In the genomic region with DNA sequence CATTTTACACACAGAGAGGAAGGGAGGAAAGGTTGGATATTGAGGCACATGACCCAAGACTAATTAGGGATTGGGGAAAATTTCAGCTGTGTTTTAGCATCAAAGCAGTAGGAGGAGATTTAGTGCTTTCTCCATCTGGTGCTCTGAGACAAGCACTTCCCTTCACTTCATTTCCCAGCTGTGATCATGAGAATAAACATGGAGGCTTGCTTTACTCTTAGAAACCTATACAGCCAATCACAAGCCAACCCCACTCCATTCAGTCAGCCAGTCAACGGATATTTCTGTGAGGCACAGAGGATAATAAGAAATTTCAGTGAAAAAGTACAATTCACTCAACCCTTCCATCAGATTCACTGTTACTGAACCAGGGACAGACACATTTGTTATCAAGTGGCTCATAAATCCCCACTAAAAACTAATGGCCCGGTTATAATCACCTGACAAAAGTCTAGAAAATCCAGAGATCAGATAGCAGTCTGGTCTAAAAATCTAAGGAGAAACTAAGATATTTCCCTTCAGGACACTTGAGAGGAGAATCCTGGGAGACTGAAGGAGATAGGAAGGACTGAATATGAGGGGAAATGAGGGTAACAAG, we compare ENCODE assay signal across 24 mouse cellular contexts.
DNase-seq lines count a peak whose midpoint lies in the region; ATAC-seq lines count a peak whose summit lies in the region.
"Had no signal": no experiment of that assay in that cellular context is flagged by ENCODE, and none has a peak within 500 bp of the region (broad histone marks: within the 10 kb centered on the region; RNA-seq: fewer than 3 reads in every experiment).

No protein-coding gene starts in this region.

- H3K36me3 ChIP-seq in kidney, embryonic 14.5 days (ENCODE audit: control insufficient read depth, insufficient read depth, low read length) = no peaks in the 10 kb centered on the region
- H3K36me3 ChIP-seq in kidney, embryonic 16.5 days (ENCODE audit: insufficient read depth, low read length) = no peaks in the 10 kb centered on the region
- H3K36me3 ChIP-seq in neural tube, embryonic 14.5 days (ENCODE audit: control insufficient read depth, insufficient read depth, low read length) = no peaks in the 10 kb centered on the region
- H3K36me3 ChIP-seq: embryonic facial prominence, embryonic 10.5 days; embryonic facial prominence, embryonic 12.5 days; forebrain, embryonic 15.5 days; G1E had no signal

- H3K9me3 ChIP-seq in kidney, embryonic 14.5 days (ENCODE audit: control insufficient read depth, low read length) = no peaks in the 10 kb centered on the region
- no peaks in the 10 kb centered on the region for H3K9me3 ChIP-seq in kidney, embryonic 16.5 days (ENCODE audit: low read length)
- no peaks in the 10 kb centered on the region for H3K9me3 ChIP-seq in neural tube, embryonic 14.5 days (ENCODE audit: control insufficient read depth, low read length)
- H3K9me3 ChIP-seq: embryonic facial prominence, embryonic 10.5 days; embryonic facial prominence, embryonic 12.5 days; forebrain, embryonic 13.5 days; forebrain, embryonic 15.5 days had no signal

- no peak overlapping the region; the same call in 1 of the 2 replicates for H3K27ac ChIP-seq in kidney, embryonic 14.5 days (ENCODE audit: low read depth, low read length)
- no peak overlapping the region for H3K27ac ChIP-seq in kidney, embryonic 16.5 days (ENCODE audit: low read length)
- H3K27ac ChIP-seq in neural tube, embryonic 14.5 days (ENCODE audit: low read depth, low read length) = no peak overlapping the region
- H3K27ac ChIP-seq: embryonic facial prominence, embryonic 10.5 days; embryonic facial prominence, embryonic 12.5 days; forebrain, embryonic 13.5 days; forebrain, embryonic 15.5 days had no signal

- no peaks in the 10 kb centered on the region for H3K4me1 ChIP-seq in kidney, embryonic 14.5 days (ENCODE audit: control insufficient read depth, insufficient read depth, low read length)
- no peaks in the 10 kb centered on the region for H3K4me1 ChIP-seq in kidney, embryonic 16.5 days (ENCODE audit: insufficient read depth, low read length)
- H3K4me1 ChIP-seq in neural tube, embryonic 14.5 days (ENCODE audit: control insufficient read depth, insufficient read depth, low read length) = no peaks in the 10 kb centered on the region
- H3K4me1 ChIP-seq: embryonic facial prominence, embryonic 10.5 days; embryonic facial prominence, embryonic 12.5 days; forebrain, embryonic 13.5 days; forebrain, embryonic 15.5 days had no signal

- DNase-seq in kidney, postnatal 10 days = no peak
- no peak for DNase-seq in kidney, postnatal 14 days
- no peak for DNase-seq in neural tube, embryonic 10.5 days (ENCODE audit: extremely low spot score, low spot score)
- DNase-seq: adrenal gland, adult 8-10 months; adrenal gland, postnatal 14 days; adrenal gland, postnatal 36 days; B cell, adult 2 months; cerebellum, adult 11-12 months; cerebellum, adult 2 months; cerebellum, adult 9-10 months; cerebellum, postnatal 10 days; cerebellum, postnatal 25 days had no signal

- ATAC-seq in kidney, embryonic 14.5 days (ENCODE audit: low FRiP score, low TSS enrichment) = peak; percentile 81
- peak; percentile 77 for ATAC-seq in kidney, embryonic 16.5 days (ENCODE audit: low FRiP score, low TSS enrichment)
- ATAC-seq in neural tube, embryonic 14.5 days (ENCODE audit: low read depth) = peak; percentile 68; the same call in 1 of the 2 replicates
- ATAC-seq: activated CD4-positive, CD25-positive, alpha-beta regulatory T cell, adult 4 months; CD4-positive, CD25-positive, alpha-beta regulatory T cell, adult 4 months; forebrain, embryonic 13.5 days; forebrain, embryonic 15.5 days; Patski had no signal

- H3K9ac ChIP-seq in kidney, embryonic 14.5 days (ENCODE audit: low read depth, low read length) = no peak overlapping the region
- H3K9ac ChIP-seq in kidney, embryonic 16.5 days (replicated peaks; ENCODE audit: low read length) = no peak overlapping the region
- H3K9ac ChIP-seq in neural tube, embryonic 14.5 days (replicated peaks; ENCODE audit: low read depth, low read length) = no peak overlapping the region
- H3K9ac ChIP-seq: embryonic facial prominence, embryonic 12.5 days; forebrain, embryonic 13.5 days; forebrain, embryonic 15.5 days had no signal

- no peak overlapping the region for H3K4me2 ChIP-seq in kidney, embryonic 14.5 days (replicated peaks; ENCODE audit: low read depth, low read length)
- no peak overlapping the region for H3K4me2 ChIP-seq in kidney, embryonic 16.5 days (replicated peaks; ENCODE audit: low read depth, low read length)
- no peak overlapping the region for H3K4me2 ChIP-seq in neural tube, embryonic 14.5 days (ENCODE audit: low read depth, low read length)
- H3K4me2 ChIP-seq: embryonic facial prominence, embryonic 12.5 days; forebrain, embryonic 13.5 days; forebrain, embryonic 15.5 days had no signal

- 33% methylated on average over 2 of the region's 2 CpGs for WGBS in kidney, embryonic 14.5 days
- 36% methylated on average over 2 of the region's 2 CpGs for WGBS in kidney, embryonic 16.5 days
- 57% methylated on average over 2 of the region's 2 CpGs for WGBS in neural tube, embryonic 14.5 days

- H3K4me3 ChIP-seq in kidney, embryonic 14.5 days (ENCODE audit: low read length) = no peak overlapping the region
- H3K4me3 ChIP-seq in kidney, embryonic 16.5 days (ENCODE audit: low read length) = no peak overlapping the region
- H3K4me3 ChIP-seq in neural tube, embryonic 14.5 days (ENCODE audit: low read depth, low read length) = no peak overlapping the region
- H3K4me3 ChIP-seq: embryonic facial prominence, embryonic 10.5 days; embryonic facial prominence, embryonic 12.5 days; forebrain, embryonic 13.5 days; forebrain, embryonic 15.5 days had no signal

- H3K27me3 ChIP-seq in kidney, embryonic 14.5 days (ENCODE audit: control insufficient read depth, insufficient read depth, low read length) = no peaks in the 10 kb centered on the region
- H3K27me3 ChIP-seq in kidney, embryonic 16.5 days (ENCODE audit: insufficient read depth, low read length) = no peaks in the 10 kb centered on the region
- no peaks in the 10 kb centered on the region for H3K27me3 ChIP-seq in neural tube, embryonic 14.5 days (ENCODE audit: control insufficient read depth, insufficient read depth, low read length)
- H3K27me3 ChIP-seq: CH12.LX; embryonic facial prominence, embryonic 12.5 days; forebrain, embryonic 13.5 days; forebrain, embryonic 15.5 days had no signal
